Mouse (Mus musculus): ENCODE results near the gene Tns2.

- TF ChIP-seq CTCF (IDR thresholded peaks at IDR 0.05; ENCODE audit: low read depth) = no peak
- TF ChIP-seq EP300 (IDR thresholded peaks at IDR 0.05; ENCODE audit: low read depth) = no peak
Observed at GRCm38 (mm10) chr15:102111495-102111829, 11.2 kb downstream of the Tns2 start.

All from heart, postnatal 0 days (tissue).